Mouse (Mus musculus) liver, embryonic 13.5 days (tissue): ENCODE measurements around the gene Gm49425. TPM values are rescaled to one million over a fixed set of nuclear protein-coding genes. Genes with fewer than 3 reads are reported as not detected.
"Not testable (repeated sequence)": the region's sequence is repeated elsewhere in the genome, so short reads cannot be mapped to it uniquely, and the experiment has no call there.

ENCODE experiments used
- ATAC-seq: fragments of 200-750 bp; cut with Nextera tagmentation; 2 replicates; pipeline ENCODE4 v1.8.0; 2017; ENCODE audit warnings: low read depth, mild to moderate bottlenecking, moderate number of reproducible peaks, moderate library complexity
- DNase-seq: peaks from one replicate; pipeline ENCODE4 v3.0.0; 2022
- H3K27ac ChIP-seq: fragments of 300-500 bp; sonication (generic); 2 replicates; pipeline ENCODE4 v1.5.1; 2015; ENCODE audit warnings: moderate library complexity, mild to moderate bottlenecking, inconsistent platforms
- H3K27me3 ChIP-seq: fragments of 300-500 bp; sonication (generic); 2 replicates; pipeline ENCODE4 v1.6.1; 2015; ENCODE audit warnings: mild to moderate bottlenecking, inconsistent platforms
- H3K36me3 ChIP-seq: fragments of 300-500 bp; sonication (generic); 2 replicates; pipeline ENCODE4 v1.6.1; 2015; ENCODE audit warnings: mild to moderate bottlenecking, inconsistent platforms
- H3K4me1 ChIP-seq: fragments of 300-500 bp; sonication (generic); replicated peaks from 2 replicates; pipeline ENCODE4 v1.6.1; 2015; ENCODE audit warnings: inconsistent platforms
- H3K4me2 ChIP-seq: fragments of 300-500 bp; sonication (generic); 2 replicates; pipeline ENCODE4 v1.6.1; 2015; ENCODE audit warnings: inconsistent platforms, mild to moderate bottlenecking, moderate library complexity
- H3K4me3 ChIP-seq: fragments of 300-500 bp; sonication (generic); replicated peaks from 2 replicates; pipeline ENCODE4 v1.5.1; 2015; ENCODE audit warnings: mild to moderate bottlenecking, inconsistent platforms
- H3K9ac ChIP-seq: fragments of 300-500 bp; sonication (generic); 2 replicates; pipeline ENCODE4 v1.6.1; 2015; ENCODE audit warnings: mild to moderate bottlenecking, inconsistent platforms
- H3K9me3 ChIP-seq: fragments of 300-500 bp; sonication (generic); replicated peaks from 2 replicates; pipeline ENCODE4 v1.6.1; 2016; ENCODE audit warnings: inconsistent platforms
- WGBS: fragments of 180-500 bp; shearing (Covaris S2); methylation state at CpG from one replicate; pipeline ENCODE4 v1.1.7; 2015; ENCODE audit not compliant: insufficient replicate concordance; 5-methylcytosine and 5-hydroxymethylcytosine counted together
- polyA plus RNA-seq: library from polyadenylated mRNA; unstranded; fragments of >200 nt; fragmentation: Nextera tagmentation; extraction: Ambion mirVana; gene quantifications from 2 replicates; pipeline ENCODE4 v1.2.1, GENCODE M21; 2015

Gm49425 gene
- not detected in 2 replicates for polyA plus RNA-seq

DNA sequence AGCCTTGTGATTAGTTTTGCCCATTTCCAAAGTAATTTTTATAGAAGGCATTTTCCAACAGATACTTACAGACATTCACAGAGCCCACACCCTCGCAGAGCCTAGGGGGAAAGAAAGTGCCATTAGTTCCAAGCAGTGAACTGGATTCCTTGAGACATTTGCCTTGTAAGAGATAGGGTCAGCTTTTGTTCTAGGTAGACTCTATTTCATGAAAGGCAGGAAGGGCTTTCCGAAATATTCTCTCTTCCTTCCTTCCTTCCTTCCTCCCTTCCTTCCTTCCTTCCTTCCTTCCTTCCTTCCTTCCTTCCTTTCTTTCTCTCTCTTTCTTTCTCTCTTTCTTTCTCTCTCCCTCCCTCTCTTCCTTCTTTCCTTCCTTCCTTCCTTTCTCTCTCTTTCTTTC lies at the start of gene Gm49425:
Gene Gm49425, minus strand, starts transcription at position 101 of the 400 bp plus-strand sequence.
- WGBS = 51% methylated on average over 2 of the region's 2 CpGs
- not testable (repeated sequence) for H3K4me2 ChIP-seq

DNA sequence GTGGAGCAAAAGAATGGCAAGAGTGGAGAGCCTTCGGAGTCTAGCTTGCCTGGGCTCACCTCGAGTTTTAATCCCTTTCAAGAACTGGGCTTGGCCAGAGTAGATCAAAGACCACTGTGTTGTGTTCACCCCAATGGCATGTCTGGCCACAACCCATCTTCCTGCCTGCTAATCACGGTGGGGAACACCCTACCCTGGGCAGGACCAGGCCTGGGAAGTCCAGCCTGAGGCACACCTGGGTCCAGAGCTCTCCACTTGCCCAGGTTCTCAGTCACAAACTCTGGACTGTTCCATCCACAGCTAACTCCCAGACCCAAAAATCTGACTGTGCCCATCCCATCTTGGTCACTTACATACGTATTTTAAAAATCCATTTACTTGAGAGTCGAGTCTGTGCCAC lies 45.8 kb upstream of the Gm49425 start, which contains the start of gene Krt90:
Gene Krt90, minus strand, starts transcription at position 101 of the 400 bp plus-strand sequence.
- Histone ChIP-seq H3K4me2 (no peak within 1 kb of the TSS), H3K9ac (no peak within 1 kb of the TSS), H3K9me3 (no peaks in the 10 kb centered on the region), H3K4me1 (no peaks in the 10 kb centered on the region), H3K36me3 (no peaks in the 10 kb centered on the region), H3K27me3 (no peaks in the 10 kb centered on the region), H3K4me3 (no peak within 1 kb of the TSS), H3K27ac (no peak within 1 kb of the TSS)
- ATAC-seq = no peak
- 49% methylated on average over 5 of the region's 5 CpGs for WGBS
- no peak for DNase-seq

More for the DNA sequence above, at the start of gene Gm49425:
- H3K27me3 ChIP-seq, H3K4me3 ChIP-seq, H3K9me3 ChIP-seq, DNase-seq, H3K9ac ChIP-seq, H3K4me1 ChIP-seq, ATAC-seq, H3K36me3 ChIP-seq, H3K27ac ChIP-seq: not testable (repeated sequence)

DNA sequence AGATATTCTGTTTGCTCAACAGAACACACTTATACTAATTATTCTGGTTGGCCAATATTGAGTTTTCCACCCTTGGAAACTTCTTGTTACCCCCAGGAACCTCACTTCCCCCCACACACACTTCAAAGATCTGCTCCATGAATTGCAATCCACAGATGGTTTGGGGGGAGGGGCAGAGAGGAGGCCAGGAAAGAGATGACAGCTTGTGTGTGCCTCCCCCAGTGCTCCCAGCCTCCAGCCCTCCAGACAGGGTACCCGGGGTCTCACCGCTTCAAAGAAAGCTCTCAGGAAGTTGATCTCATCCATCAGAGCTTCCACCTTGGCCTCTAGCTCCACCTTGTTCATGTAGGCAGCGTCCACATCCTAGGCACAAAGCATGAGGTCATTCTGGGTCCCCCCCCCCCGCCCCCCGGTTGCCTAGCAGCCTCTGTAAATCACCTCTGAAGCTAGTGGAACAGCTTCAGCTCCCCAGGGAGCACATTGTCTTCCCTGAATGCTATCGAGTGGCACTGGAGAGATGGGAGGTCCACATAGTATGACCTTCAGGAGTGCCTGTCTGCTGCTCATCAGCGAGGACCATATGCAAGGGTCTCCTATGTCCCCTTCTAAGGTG lies 41.1 kb upstream of the Gm49425 start:
- no peaks in the 10 kb centered on the region for H3K4me1 ChIP-seq
- H3K27me3 ChIP-seq = 0 out of 2 replicates have a peak, but pooled peaks cover 4% of the 10 kb centered on the region
- no peaks in the 10 kb centered on the region for H3K36me3 ChIP-seq
- ATAC-seq = no peak
- no peak for DNase-seq
- H3K9ac ChIP-seq = no peak overlapping the region
- no peak overlapping the region for H3K27ac ChIP-seq
- no peak overlapping the region for H3K4me3 ChIP-seq
- WGBS = 16% methylated on average over 6 of the region's 7 CpGs
- no peaks in the 10 kb centered on the region for H3K9me3 ChIP-seq
- H3K4me2 ChIP-seq = no peak overlapping the region

DNA sequence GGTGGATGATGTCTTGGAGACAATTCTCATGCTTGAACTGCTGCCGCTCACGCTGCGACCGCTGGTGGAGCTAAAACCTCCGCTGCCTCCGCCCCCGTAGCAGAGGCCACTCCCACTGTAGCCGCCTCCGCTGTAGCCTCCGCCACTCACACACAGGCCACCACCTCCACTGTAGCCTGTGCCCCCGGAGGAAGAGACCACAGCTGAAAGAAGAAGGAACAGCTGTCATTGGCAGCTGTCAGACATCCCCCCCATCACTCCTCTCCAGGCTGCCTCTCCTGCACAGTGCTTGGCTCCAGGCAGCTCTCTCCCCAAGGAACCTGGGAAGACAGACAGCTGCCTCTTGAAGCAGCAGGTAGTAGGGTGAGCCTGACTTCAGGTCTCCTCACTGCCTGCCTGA lies 36.1 kb upstream of the Gm49425 start:
- Histone ChIP-seq H3K4me3 (no peak overlapping the region), H3K4me2 (no peak overlapping the region), H3K27ac (no peak overlapping the region), H3K9me3 (no peaks in the 10 kb centered on the region), H3K36me3 (no peaks in the 10 kb centered on the region), H3K27me3 (peaks cover 21% of the 10 kb centered on the region), H3K9ac (no peak overlapping the region), H3K4me1 (no peaks in the 10 kb centered on the region)
- ATAC-seq (no peak), DNase-seq (no peak)
- under 1% methylated on average over 11 of the region's 11 CpGs for WGBS

DNA sequence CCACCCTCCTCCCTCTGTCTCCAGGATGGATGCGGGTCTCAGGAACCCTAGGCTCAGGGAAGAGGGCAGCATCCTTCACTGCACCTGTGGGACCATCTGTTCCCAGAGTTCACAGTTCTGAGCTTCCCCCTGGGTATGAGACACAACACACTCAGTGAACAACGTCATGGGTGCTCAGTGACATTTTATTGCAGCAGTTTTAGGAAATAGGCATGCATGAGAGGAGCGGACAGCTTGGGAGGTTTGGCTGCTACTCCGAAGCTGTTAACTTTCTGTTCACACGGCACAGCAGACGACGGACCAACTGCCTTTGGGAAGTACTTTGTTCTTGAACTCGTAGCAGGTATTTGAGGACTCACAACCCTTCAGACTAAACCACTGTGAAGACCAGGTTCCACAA lies 35.1 kb upstream of the Gm49425 start:
- Histone ChIP-seq H3K4me3 (no peak overlapping the region), H3K4me2 (no peak overlapping the region), H3K4me1 (no peaks in the 10 kb centered on the region), H3K27ac (no peak overlapping the region), H3K27me3 (peaks cover 21% of the 10 kb centered on the region), H3K9ac (no peak overlapping the region), H3K9me3 (no peaks in the 10 kb centered on the region), H3K36me3 (no peaks in the 10 kb centered on the region)
- DNase-seq = no peak
- WGBS = 72% methylated on average over 8 of the region's 8 CpGs
- ATAC-seq = no peak

DNA sequence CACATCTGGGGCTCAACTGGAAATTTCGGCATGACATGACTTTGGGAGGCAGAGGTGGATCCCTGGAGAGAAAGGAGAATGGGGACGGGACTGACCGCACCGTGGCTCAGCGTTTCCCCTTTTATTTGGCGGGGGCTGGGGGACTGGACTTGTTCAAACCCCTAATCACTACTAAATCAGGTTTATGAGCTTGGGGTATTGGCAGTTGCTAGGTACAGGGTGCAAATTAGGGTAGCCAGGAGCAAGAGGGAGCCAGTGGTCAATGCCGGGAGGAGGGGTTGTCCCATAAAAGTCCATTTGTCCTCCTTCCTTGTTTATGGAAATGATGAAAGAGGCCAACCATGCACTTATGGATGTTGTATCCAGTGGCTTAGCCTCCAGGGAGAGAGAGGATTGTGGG lies 33.5 kb upstream of the Gm49425 start, which contains the start of gene Krt82:
Gene Krt82, minus strand, starts transcription at position 101 of the 400 bp plus-strand sequence.
- no peak for DNase-seq
- WGBS = 72% methylated on average over 7 of the region's 7 CpGs
- H3K4me2 ChIP-seq = no peak within 1 kb of the TSS
- no peak within 1 kb of the TSS for H3K9ac ChIP-seq
- H3K9me3 ChIP-seq = no peaks in the 10 kb centered on the region
- no peaks in the 10 kb centered on the region for H3K36me3 ChIP-seq
- H3K4me1 ChIP-seq = no peaks in the 10 kb centered on the region
- no peak for ATAC-seq
- no peak within 1 kb of the TSS for H3K27ac ChIP-seq
- no peak within 1 kb of the TSS for H3K4me3 ChIP-seq
- H3K27me3 ChIP-seq = peaks cover 21% of the 10 kb centered on the region

DNA sequence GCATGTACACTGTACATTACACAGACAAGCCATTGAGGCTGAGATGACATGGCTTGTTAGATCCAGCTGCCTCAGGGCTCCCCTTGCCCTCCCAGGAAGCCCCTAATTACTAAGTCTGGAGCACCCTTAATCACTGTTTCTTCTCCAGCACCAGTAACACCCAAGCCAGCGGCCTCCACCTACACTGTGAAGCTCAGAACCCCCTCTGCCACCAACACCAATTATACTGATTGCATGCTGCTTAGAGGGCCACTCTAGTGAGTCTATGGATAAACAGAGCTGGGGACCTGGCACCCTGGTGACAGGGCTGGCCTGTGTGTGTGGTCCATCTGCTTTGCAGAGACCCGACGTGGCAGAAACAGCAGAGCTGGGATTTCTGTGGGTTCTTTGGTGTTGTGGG lies 27.4 kb upstream of the Gm49425 start:
- DNase-seq (no peak), ATAC-seq (no peak)
- Histone ChIP-seq H3K27ac (no peak overlapping the region), H3K27me3 (no peaks in the 10 kb centered on the region), H3K4me3 (no peak overlapping the region), H3K36me3 (no peaks in the 10 kb centered on the region), H3K9me3 (no peaks in the 10 kb centered on the region), H3K4me2 (no peak overlapping the region), H3K4me1 (no peaks in the 10 kb centered on the region), H3K9ac (no peak overlapping the region)
- WGBS = 50% methylated on average over 3 of the region's 3 CpGs

DNA sequence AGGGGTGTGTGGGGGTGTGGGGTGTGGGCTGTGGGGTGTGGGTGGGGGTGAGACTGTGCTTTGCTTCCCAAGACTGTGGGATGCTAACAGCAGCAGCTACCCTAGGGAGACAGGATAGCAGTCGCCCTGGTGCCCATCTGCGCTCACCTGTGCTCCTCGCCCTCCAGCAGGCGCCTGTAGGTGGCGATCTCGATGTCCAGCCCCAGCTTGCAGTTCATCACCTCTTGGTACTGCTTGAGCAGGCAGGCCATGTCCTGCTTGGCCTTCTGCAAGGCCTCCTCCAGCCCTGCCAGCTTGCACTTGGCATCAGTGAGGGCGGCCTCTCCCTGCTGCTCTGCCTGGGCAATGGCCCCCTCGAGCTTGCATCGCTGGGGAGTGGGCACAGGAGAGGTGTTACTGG lies 25.5 kb upstream of the Gm49425 start:
- no peak for DNase-seq
- WGBS = 59% methylated on average over 8 of the region's 9 CpGs

DNA sequence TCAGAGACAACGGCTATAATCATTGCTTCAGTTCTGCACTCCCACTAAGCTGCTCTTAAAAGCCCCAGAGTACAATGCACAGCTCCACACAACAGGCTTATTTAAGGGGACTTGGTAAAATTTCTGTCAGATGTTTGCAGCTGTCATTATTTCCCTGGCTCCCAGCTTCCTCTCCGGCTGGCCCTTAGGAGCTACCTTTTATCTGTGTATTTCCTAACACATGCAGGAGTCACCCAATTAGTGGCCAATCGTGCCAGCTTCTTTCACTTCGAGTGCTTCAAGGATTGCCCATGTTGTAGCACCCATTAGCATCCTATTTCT lies 21.5 kb upstream of the Gm49425 start:
- no peak for ATAC-seq
- WGBS = 56% methylated on average over 4 of the region's 4 CpGs
- DNase-seq = no peak

More for the DNA sequence above, 25.5 kb upstream of the Gm49425 start:
- no peak overlapping the region for H3K9ac ChIP-seq
- H3K4me1 ChIP-seq = no peaks in the 10 kb centered on the region
- no peaks in the 10 kb centered on the region for H3K9me3 ChIP-seq
- no peak overlapping the region for H3K27ac ChIP-seq
- H3K36me3 ChIP-seq = no peaks in the 10 kb centered on the region
- no peak overlapping the region for H3K4me2 ChIP-seq
- no peaks in the 10 kb centered on the region for H3K27me3 ChIP-seq
- H3K4me3 ChIP-seq = no peak overlapping the region
- ATAC-seq = no peak

DNA sequence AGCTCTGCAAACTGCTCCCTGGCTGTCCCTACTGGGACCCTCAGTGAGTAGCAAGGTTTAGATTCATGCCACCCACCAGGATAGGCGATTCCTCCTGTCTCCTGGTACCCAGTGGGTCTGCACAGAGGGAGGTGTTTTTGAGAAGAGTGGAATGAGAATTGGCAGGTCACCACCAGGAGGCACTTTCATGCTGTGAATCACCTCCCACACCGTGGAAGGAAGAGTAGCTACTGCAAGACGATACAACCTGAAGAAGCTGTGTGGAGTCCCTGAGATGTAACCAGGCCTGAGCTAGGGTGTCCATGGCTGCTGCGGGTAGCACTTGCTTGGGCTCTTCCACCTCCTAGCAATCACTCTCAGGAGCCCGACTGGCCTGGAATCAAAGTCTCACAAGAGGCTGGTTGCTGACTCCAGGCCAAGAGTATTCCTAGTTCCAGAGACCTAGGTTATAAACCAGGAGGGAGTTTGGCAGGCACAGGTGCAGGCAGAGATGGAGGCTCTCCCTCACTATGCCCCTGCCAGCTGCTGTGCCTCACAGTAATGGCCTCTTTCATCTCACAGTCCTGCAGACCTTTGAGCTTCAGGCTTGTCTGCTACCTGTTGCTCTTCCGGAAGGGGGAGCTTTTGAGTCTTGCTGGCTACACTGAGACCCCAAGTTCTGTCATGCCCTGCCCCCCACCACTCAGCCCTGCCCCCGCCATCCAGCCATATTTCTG lies 21.0 kb upstream of the Gm49425 start:
- whole genome bisulfite sequencing = 32% methylated on average over 7 of the region's 7 CpGs
- Histone ChIP-seq H3K9ac (no peak overlapping the region), H3K27me3 (no peaks in the 10 kb centered on the region)

More for the DNA sequence above, 21.5 kb upstream of the Gm49425 start:
- H3K27me3 ChIP-seq = no peaks in the 10 kb centered on the region
- no peaks in the 10 kb centered on the region for H3K36me3 ChIP-seq
- H3K27ac ChIP-seq = no peak overlapping the region
- no peaks in the 10 kb centered on the region for H3K4me1 ChIP-seq
- H3K4me3 ChIP-seq = no peak overlapping the region
- no peak overlapping the region for H3K9ac ChIP-seq
- no peaks in the 10 kb centered on the region for H3K9me3 ChIP-seq
- no peak overlapping the region for H3K4me2 ChIP-seq

DNA sequence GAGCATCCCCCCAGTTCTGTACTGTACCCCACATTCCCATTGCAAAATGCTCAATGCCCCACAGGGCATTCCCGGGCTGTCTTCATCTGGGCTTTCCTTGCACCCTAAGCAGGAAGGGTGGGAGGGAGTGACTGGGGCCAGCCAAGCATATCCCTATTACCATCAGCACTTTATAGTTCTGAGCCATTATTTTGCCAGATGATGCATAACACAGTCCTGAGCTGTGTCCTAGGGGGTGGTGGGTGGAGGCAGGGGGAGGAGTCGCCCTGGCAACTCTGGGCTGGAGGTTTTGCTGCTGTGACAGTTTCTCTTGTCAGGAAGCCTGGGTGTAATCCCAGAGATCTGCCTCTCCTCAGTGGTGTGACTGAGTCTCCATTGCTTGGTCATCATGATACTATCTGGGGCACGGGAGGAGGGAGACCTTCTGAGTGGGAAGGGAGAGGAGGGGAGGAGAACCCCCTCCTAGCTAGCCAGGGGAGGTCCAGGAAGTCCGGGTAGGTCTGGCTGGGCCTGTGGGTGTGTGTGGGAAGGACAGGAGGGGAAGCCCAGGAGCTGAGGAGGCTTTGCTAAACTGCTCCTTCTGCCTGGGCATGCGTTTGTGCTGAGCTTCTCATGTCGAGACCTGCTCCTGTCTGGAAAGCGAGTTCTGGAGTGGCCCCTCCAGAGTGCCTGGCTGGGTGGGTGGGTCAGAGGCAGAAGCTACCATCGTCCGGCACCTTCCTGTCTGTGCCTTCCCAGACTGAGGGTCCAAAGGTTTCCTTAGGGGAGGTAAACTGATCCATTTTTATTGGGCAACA lies 19.2 kb upstream of the Gm49425 start:
- H3K4me1 ChIP-seq = no peaks in the 10 kb centered on the region
- H3K27ac ChIP-seq = no peak overlapping the region
- 34% methylated on average over 9 of the region's 9 CpGs for WGBS
- no peaks in the 10 kb centered on the region for H3K36me3 ChIP-seq
- no peaks in the 10 kb centered on the region for H3K27me3 ChIP-seq
- ATAC-seq = no peak
- no peak for DNase-seq
- no peak overlapping the region for H3K4me2 ChIP-seq
- no peaks in the 10 kb centered on the region for H3K9me3 ChIP-seq
- no peak overlapping the region for H3K4me3 ChIP-seq
- no peak overlapping the region for H3K9ac ChIP-seq

More for the DNA sequence above, 21.0 kb upstream of the Gm49425 start:
- Histone ChIP-seq H3K4me1 (no peaks in the 10 kb centered on the region), H3K4me2 (no peak overlapping the region), H3K27ac (no peak overlapping the region), H3K9me3 (no peaks in the 10 kb centered on the region), H3K4me3 (no peak overlapping the region), H3K36me3 (no peaks in the 10 kb centered on the region)
- no peak for DNase-seq
- no peak for ATAC-seq
